In genomic region chr10:82898893-82899292, GRCm38 (mm10) we compare ENCODE assay signal across 18 mouse cellular contexts. TPM values are rescaled to one million over a fixed set of nuclear protein-coding genes. Genes with fewer than 3 reads are reported as not detected.
DNase-seq lines count a peak whose midpoint lies in the region; ATAC-seq and TF ChIP-seq lines count a peak whose summit lies in the region.
"Had no signal": no experiment of that assay in that cellular context is flagged by ENCODE, and none has a peak within 500 bp of the region (broad histone marks: within the 10 kb centered on the region; RNA-seq: fewer than 3 reads in every experiment).

No protein-coding gene starts in this region.

- 27% methylated on average over 7 of the region's 7 CpGs for WGBS in heart, embryonic 13.5 days
- WGBS in heart, embryonic 10.5 days, result 35% methylated on average over 7 of the region's 7 CpGs
- WGBS in midbrain, embryonic 14.5 days, result 65% methylated on average over 7 of the region's 7 CpGs
- 69% methylated on average over 7 of the region's 7 CpGs for WGBS in midbrain, embryonic 15.5 days
- 58% methylated on average over 7 of the region's 7 CpGs for WGBS in forebrain, postnatal 0 days
- 58% methylated on average over 7 of the region's 7 CpGs for WGBS in hindbrain, postnatal 0 days

- peak; percentile 47 for DNase-seq in gastrocnemius, adult 18-20 months (ENCODE audit: low spot score)
- no peak for DNase-seq in gastrocnemius, postnatal 36 days
- no peak for DNase-seq in heart, embryonic 10.5 days (ENCODE audit: low spot score)
- DNase-seq in midbrain, embryonic 14.5 days, result no peak
- no peak for DNase-seq in forebrain, postnatal 0 days
- no peak for DNase-seq in hindbrain, postnatal 0 days (ENCODE audit: low spot score)
- DNase-seq: adrenal gland, postnatal 10 days; cerebellum, adult 11-12 months had no signal

- H3K4me2 ChIP-seq in heart, embryonic 13.5 days, result peak overlapping the region; percentile 14
- no peak overlapping the region for H3K4me2 ChIP-seq in midbrain, embryonic 14.5 days (ENCODE audit: low read length)
- H3K4me2 ChIP-seq in midbrain, embryonic 15.5 days, result no peak overlapping the region
- no peak overlapping the region for H3K4me2 ChIP-seq in forebrain, postnatal 0 days (ENCODE audit: low read depth)
- H3K4me2 ChIP-seq in hindbrain, postnatal 0 days (ENCODE audit: low read depth, low read length), result no peak overlapping the region
- H3K4me2 ChIP-seq: hindbrain, embryonic 13.5 days; intestine, embryonic 15.5 days; limb, embryonic 15.5 days; midbrain, embryonic 12.5 days; neural tube, embryonic 15.5 days had no signal

- no peaks in the 10 kb centered on the region for H3K27me3 ChIP-seq in heart, embryonic 13.5 days (replicated peaks)
- H3K27me3 ChIP-seq in heart, embryonic 10.5 days (ENCODE audit: insufficient read depth, poor library complexity, severe bottlenecking), result no peaks in the 10 kb centered on the region
- no peaks in the 10 kb centered on the region for H3K27me3 ChIP-seq in midbrain, embryonic 14.5 days (ENCODE audit: control insufficient read depth, insufficient read depth, low read length)
- H3K27me3 ChIP-seq in midbrain, embryonic 15.5 days (replicated peaks), result no peaks in the 10 kb centered on the region
- H3K27me3 ChIP-seq in forebrain, postnatal 0 days (ENCODE audit: insufficient read depth, low read length), result no peaks in the 10 kb centered on the region
- H3K27me3 ChIP-seq in hindbrain, postnatal 0 days (ENCODE audit: insufficient read depth, low read length), result no peaks in the 10 kb centered on the region
- H3K27me3 ChIP-seq: hindbrain, embryonic 13.5 days; intestine, embryonic 15.5 days; kidney, embryonic 15.5 days; limb, embryonic 15.5 days; midbrain, embryonic 12.5 days; neural tube, embryonic 15.5 days had no signal

- no peak for TF ChIP-seq CTCF in forebrain, postnatal 0 days (IDR thresholded peaks at IDR 0.05; ENCODE audit: low read depth)
- no peak for TF ChIP-seq CTCF in hindbrain, postnatal 0 days (IDR thresholded peaks at IDR 0.05; ENCODE audit: low read depth)

- peak overlapping the region; percentile 60 for H3K27ac ChIP-seq in heart, embryonic 13.5 days (replicated peaks)
- no peak overlapping the region for H3K27ac ChIP-seq in heart, embryonic 10.5 days
- H3K27ac ChIP-seq in midbrain, embryonic 14.5 days (replicated peaks; ENCODE audit: low read depth, low read length), result 0 out of 2 replicates have a peak overlapping the region, but pooled peaks have one; percentile 26
- H3K27ac ChIP-seq in midbrain, embryonic 15.5 days, result no peak overlapping the region
- no peak overlapping the region for H3K27ac ChIP-seq in forebrain, postnatal 0 days (ENCODE audit: low read depth, low read length)
- H3K27ac ChIP-seq in hindbrain, postnatal 0 days, result no peak overlapping the region
- H3K27ac ChIP-seq: embryonic facial prominence, embryonic 10.5 days; hindbrain, embryonic 13.5 days; intestine, embryonic 15.5 days; kidney, embryonic 15.5 days; limb, embryonic 15.5 days; midbrain, embryonic 12.5 days; neural tube, embryonic 15.5 days had no signal

- intact Hi-C loops in gastrocnemius, postnatal 36 days (cut with DNase I), result loop anchor here (5.0 kb wide), 1 partner anchor 37 kb away; no protein-coding TSS in a partner anchor

- peaks cover 47% of the 10 kb centered on the region for H3K36me3 ChIP-seq in heart, embryonic 13.5 days
- H3K36me3 ChIP-seq in heart, embryonic 10.5 days, result peaks cover 40% of the 10 kb centered on the region
- peaks cover 37% of the 10 kb centered on the region for H3K36me3 ChIP-seq in midbrain, embryonic 14.5 days (ENCODE audit: control insufficient read depth, insufficient read depth, low read length)
- H3K36me3 ChIP-seq in midbrain, embryonic 15.5 days (replicated peaks), result peaks cover 14% of the 10 kb centered on the region; the same call in 1 of the 2 replicates
- peaks cover 24% of the 10 kb centered on the region for H3K36me3 ChIP-seq in forebrain, postnatal 0 days (ENCODE audit: insufficient read depth)
- peaks cover 26% of the 10 kb centered on the region for H3K36me3 ChIP-seq in hindbrain, postnatal 0 days (ENCODE audit: insufficient read depth, low read length)

- H3K9ac ChIP-seq in heart, embryonic 13.5 days, result no peak overlapping the region
- no peak overlapping the region for H3K9ac ChIP-seq in midbrain, embryonic 14.5 days (replicated peaks; ENCODE audit: low read length)
- no peak overlapping the region for H3K9ac ChIP-seq in midbrain, embryonic 15.5 days
- H3K9ac ChIP-seq in forebrain, postnatal 0 days, result no peak overlapping the region
- H3K9ac ChIP-seq in hindbrain, postnatal 0 days (replicated peaks; ENCODE audit: low read length), result no peak overlapping the region
- H3K9ac ChIP-seq: hindbrain, embryonic 13.5 days; intestine, embryonic 15.5 days; kidney, embryonic 15.5 days; limb, embryonic 15.5 days; midbrain, embryonic 12.5 days; neural tube, embryonic 15.5 days had no signal

- H3K9me3 ChIP-seq in heart, embryonic 13.5 days, result no peaks in the 10 kb centered on the region
- H3K9me3 ChIP-seq in heart, embryonic 10.5 days, result no peaks in the 10 kb centered on the region
- no peaks in the 10 kb centered on the region for H3K9me3 ChIP-seq in midbrain, embryonic 14.5 days (ENCODE audit: control insufficient read depth, low read length)
- no peaks in the 10 kb centered on the region for H3K9me3 ChIP-seq in midbrain, embryonic 15.5 days
- no peaks in the 10 kb centered on the region for H3K9me3 ChIP-seq in forebrain, postnatal 0 days (ENCODE audit: low read length)
- no peaks in the 10 kb centered on the region for H3K9me3 ChIP-seq in hindbrain, postnatal 0 days (ENCODE audit: low read length)
- H3K9me3 ChIP-seq: embryonic facial prominence, embryonic 10.5 days; hindbrain, embryonic 13.5 days; intestine, embryonic 15.5 days; kidney, embryonic 15.5 days; limb, embryonic 15.5 days; midbrain, embryonic 12.5 days; neural tube, embryonic 15.5 days had no signal

- no peak for ATAC-seq in heart, embryonic 13.5 days (ENCODE audit: extremely low read depth, insufficient number of reproducible peaks, low FRiP score, low TSS enrichment)
- ATAC-seq in midbrain, embryonic 14.5 days (ENCODE audit: low FRiP score, low TSS enrichment), result no peak
- ATAC-seq in midbrain, embryonic 15.5 days (replicated peaks), result no peak
- ATAC-seq in forebrain, postnatal 0 days, result no peak
- ATAC-seq in hindbrain, postnatal 0 days, result no peak

- peaks cover 61% of the 10 kb centered on the region for H3K4me1 ChIP-seq in heart, embryonic 13.5 days
- H3K4me1 ChIP-seq in heart, embryonic 10.5 days, result peaks cover 40% of the 10 kb centered on the region
- peaks cover 11% of the 10 kb centered on the region for H3K4me1 ChIP-seq in midbrain, embryonic 14.5 days (ENCODE audit: control insufficient read depth, insufficient read depth, low read length)
- peaks cover 20% of the 10 kb centered on the region for H3K4me1 ChIP-seq in midbrain, embryonic 15.5 days
- peaks cover 16% of the 10 kb centered on the region for H3K4me1 ChIP-seq in forebrain, postnatal 0 days (ENCODE audit: insufficient read depth)
- H3K4me1 ChIP-seq in hindbrain, postnatal 0 days (ENCODE audit: insufficient read depth, low read length), result 0 out of 2 replicates have a peak, but pooled peaks cover 7% of the 10 kb centered on the region
- H3K4me1 ChIP-seq: intestine, embryonic 15.5 days had no signal

- H3K4me3 ChIP-seq in heart, embryonic 13.5 days, result no peak overlapping the region
- no peak overlapping the region for H3K4me3 ChIP-seq in heart, embryonic 10.5 days
- H3K4me3 ChIP-seq in midbrain, embryonic 14.5 days (replicated peaks; ENCODE audit: low read depth, low read length), result no peak overlapping the region
- H3K4me3 ChIP-seq in midbrain, embryonic 15.5 days, result no peak overlapping the region
- no peak overlapping the region for H3K4me3 ChIP-seq in forebrain, postnatal 0 days (ENCODE audit: low read depth, low read length)
- no peak overlapping the region for H3K4me3 ChIP-seq in hindbrain, postnatal 0 days (ENCODE audit: low read length)
- H3K4me3 ChIP-seq: embryonic facial prominence, embryonic 10.5 days; hindbrain, embryonic 13.5 days; intestine, embryonic 15.5 days; kidney, embryonic 15.5 days; limb, embryonic 15.5 days; midbrain, embryonic 12.5 days; myocyte; neural tube, embryonic 15.5 days had no signal

RNA-seq across cellular contexts. Expression of gene Eid3, which starts 32.5 kb away (rescaled TPM):
- total RNA-seq in gastrocnemius, adult 18-20 months (2021), result 1 to 10 TPM in 1 of 2 experiments, under 1 TPM in 1; 0.90 to 1.1 TPM
- total RNA-seq in gastrocnemius, postnatal 36 days (2021), result 1 to 10 TPM in 1 of 2 experiments, under 1 TPM in 1; 0.84 to 1.3 TPM
- 0.22 and 0.36 TPM in 2 replicates for polyA plus RNA-seq in heart, embryonic 13.5 days (2015; fragmentation: Nextera tagmentation; extraction: Ambion mirVana)
- 0.28 and 0.55 TPM in 2 replicates for polyA plus RNA-seq in heart, embryonic 10.5 days (2016; fragmentation: Nextera tagmentation; extraction: Ambion mirVana)
- polyA plus RNA-seq in midbrain, embryonic 14.5 days (2014; fragmentation: Nextera tagmentation; extraction: Ambion mirVana), result 0.50 and 0.59 TPM in 2 replicates
- polyA plus RNA-seq in midbrain, embryonic 15.5 days (2015; fragmentation: Nextera tagmentation; extraction: Ambion mirVana), result 0.43 and 0.74 TPM in 2 replicates
- 1.4 TPM in 2 replicates for total RNA-seq in forebrain, postnatal 0 days (2014; rRNA removed)
- polyA plus RNA-seq in forebrain, postnatal 0 days (2015; fragmentation: Nextera tagmentation; extraction: Ambion mirVana), result 0.14 and 0.30 TPM in 2 replicates
- 0.50 and 2.6 TPM in 2 replicates for total RNA-seq in hindbrain, postnatal 0 days (2014; rRNA removed)
- polyA plus RNA-seq in hindbrain, postnatal 0 days (2015; fragmentation: Nextera tagmentation; extraction: Ambion mirVana), result 0.26 and 0.33 TPM in 2 replicates

Comparison
In these comparisons a context has a peak if more than half of its experiments do, and no peak if none do; other contexts are left out.
1. H3K27ac ChIP-seq: peak in heart, embryonic 13.5 days (single experiment) and midbrain, embryonic 14.5 days (single experiment); none in heart, embryonic 10.5 days (single experiment), midbrain, embryonic 15.5 days (single experiment), forebrain, postnatal 0 days (single experiment) and hindbrain, postnatal 0 days (single experiment).